Mouse (Mus musculus) MEL (cell line): ENCODE results near the gene Hnrnpu. TPM values are rescaled to one million over a fixed set of nuclear protein-coding genes. Genes with fewer than 3 reads are reported as not detected.

ENCODE experiments used
- DNase-seq: peaks from one replicate; pipeline ENCODE4 v3.0.0; 2011; ENCODE audit warnings: low read depth, low spot score
- H3K27ac ChIP-seq: 2 replicates; pipeline ENCODE4 v1.5.1; 2012; ENCODE audit warnings: low read depth, mild to moderate bottlenecking, control low read depth, low read length, moderate library complexity; ENCODE audit not compliant: control insufficient read depth
- H3K27me3 ChIP-seq, 2 experiments: fragments of 150-350 bp in 1 of 2; sonication (generic) in 1 of 2; 2 replicates each; pipeline ENCODE4 v1.6.1; 2012; ENCODE audit warnings: low read length in 2 of 2, mild to moderate bottlenecking in 2 of 2, improper control_type of control experiment in 1 of 2, moderate library complexity in 1 of 2; ENCODE audit not compliant: insufficient read depth in 2 of 2, control insufficient read depth in 1 of 2
- H3K36me3 ChIP-seq, 2 experiments: 2 replicates each; pipeline ENCODE4 v1.6.1; 2012 to 2014; ENCODE audit warnings: low read length in 2 of 2, improper control_type of control experiment in 1 of 2, inconsistent platforms in 1 of 2, mild to moderate bottlenecking in 1 of 2; ENCODE audit not compliant: insufficient read depth in 2 of 2, control insufficient read depth in 1 of 2
- H3K4me1 ChIP-seq, 2 experiments: fragments of 150-350 bp in 1 of 2; sonication (generic) in 1 of 2; 2 replicates each; pipeline ENCODE4 v1.6.1; 2012; ENCODE audit warnings: low read length in 2 of 2, improper control_type of control experiment in 1 of 2, mild to moderate bottlenecking in 1 of 2; ENCODE audit not compliant: insufficient read depth in 2 of 2, control insufficient read depth in 1 of 2
- H3K4me3 ChIP-seq, 2 experiments: fragments of 150-350 bp in 1 of 2; sonication (generic) in 1 of 2; 2 replicates each; pipeline ENCODE4 v1.5.1; 2012; ENCODE audit warnings: low read depth in 2 of 2, low read length in 2 of 2, mild to moderate bottlenecking in 2 of 2, moderate library complexity in 2 of 2, control low read depth in 1 of 2, improper control_type of control experiment in 1 of 2; ENCODE audit not compliant: control insufficient read depth in 1 of 2, insufficient read depth in 1 of 2
- H3K79me2 ChIP-seq: 2 replicates; pipeline ENCODE4 v1.6.1; 2012; ENCODE audit warnings: mild to moderate bottlenecking, low read length, moderate library complexity; ENCODE audit not compliant: control insufficient read depth, poor library complexity, insufficient read depth
- H3K9ac ChIP-seq: 2 replicates; pipeline ENCODE4 v1.6.1; 2012; ENCODE audit warnings: low read depth, mild to moderate bottlenecking, control low read depth, low read length, moderate library complexity; ENCODE audit not compliant: control insufficient read depth, poor library complexity, severe bottlenecking
- H3K9me3 ChIP-seq: fragments of 150-350 bp; sonication (generic); replicated peaks from 2 replicates; pipeline ENCODE4 v1.6.1; 2012; ENCODE audit warnings: mild to moderate bottlenecking, low read length, improper control_type of control experiment, moderate library complexity; ENCODE audit not compliant: insufficient read depth
- CHD1 ChIP-seq: IDR thresholded peaks from 2 replicates; pipeline ENCODE4 v1.6.1; 2012; ENCODE audit warnings: low read depth, mild to moderate bottlenecking, inconsistent platforms, low read length, improper control_type of control experiment
- E2F4 ChIP-seq: IDR thresholded peaks from 2 replicates; pipeline ENCODE4 v1.6.1; 2011; ENCODE audit warnings: low read depth, low read length, improper control_type of control experiment, borderline replicate concordance
- EP300 ChIP-seq, 2 experiments: IDR thresholded peaks; 2 replicates each; pipeline ENCODE4 v1.6.1; 2011; ENCODE audit warnings: improper control_type of control experiment in 2 of 2, low read length in 2 of 2, low read depth in 1 of 2, mild to moderate bottlenecking in 1 of 2
- ETS1 ChIP-seq: IDR thresholded peaks from 2 replicates; pipeline ENCODE4 v1.6.1; 2012; ENCODE audit warnings: low read depth, mild to moderate bottlenecking, inconsistent platforms, low read length, improper control_type of control experiment, moderate library complexity
- GATA1 ChIP-seq: IDR thresholded peaks from 2 replicates; pipeline ENCODE4 v1.6.1; 2011; ENCODE audit warnings: low read depth, low read length, improper control_type of control experiment
- MAZ ChIP-seq: IDR thresholded peaks from 2 replicates; pipeline ENCODE4 v1.6.1; 2012; ENCODE audit warnings: low read depth, mild to moderate bottlenecking, inconsistent platforms, low read length, improper control_type of control experiment
- MEF2A ChIP-seq: IDR thresholded peaks from 2 replicates; pipeline ENCODE4 v1.6.1; 2014; ENCODE audit warnings: low read depth, mild to moderate bottlenecking, inconsistent platforms, low read length, improper control_type of control experiment; ENCODE audit not compliant: poor library complexity, insufficient replicate concordance, severe bottlenecking; ENCODE audit errors: extremely low read depth
- MYB ChIP-seq: IDR thresholded peaks from 2 replicates; pipeline ENCODE4 v1.6.1; 2011; ENCODE audit warnings: mild to moderate bottlenecking, low read depth, low read length, improper control_type of control experiment
- POLR2A ChIP-seq, 2 experiments: IDR thresholded peaks; 2 replicates each; pipeline ENCODE4 v1.6.1; 2011 to 2012; ENCODE audit warnings: low read length in 2 of 2, mild to moderate bottlenecking in 2 of 2, control low read depth in 1 of 2, improper control_type of control experiment in 1 of 2, low read depth in 1 of 2, moderate library complexity in 1 of 2; ENCODE audit not compliant: control insufficient read depth in 1 of 2, insufficient read depth in 1 of 2, poor library complexity in 1 of 2
- POLR2AphosphoS2 ChIP-seq: IDR thresholded peaks from 2 replicates; pipeline ENCODE4 v1.6.1; 2011; ENCODE audit warnings: low read length, improper control_type of control experiment
- SIN3A ChIP-seq: IDR thresholded peaks from 2 replicates; pipeline ENCODE4 v1.6.1; 2012; ENCODE audit warnings: low read length, improper control_type of control experiment, inconsistent platforms
- SMC3 ChIP-seq: IDR thresholded peaks from 2 replicates; pipeline ENCODE4 v1.6.1; 2011; ENCODE audit warnings: low read depth, low read length, improper control_type of control experiment
- USF1 ChIP-seq: IDR thresholded peaks from 2 replicates; pipeline ENCODE4 v1.6.1; 2014; ENCODE audit warnings: low read depth, mild to moderate bottlenecking, inconsistent platforms, low read length, improper control_type of control experiment, moderate library complexity
- USF2 ChIP-seq, 2 experiments: IDR thresholded peaks; 2 replicates each; pipeline ENCODE4 v1.6.1; 2011 to 2012; ENCODE audit warnings: improper control_type of control experiment in 2 of 2, low read length in 2 of 2, borderline replicate concordance in 1 of 2, inconsistent platforms in 1 of 2, low read depth in 1 of 2, mild to moderate bottlenecking in 1 of 2; ENCODE audit not compliant: insufficient read depth in 1 of 2
- ZC3H11A ChIP-seq: IDR thresholded peaks from 2 replicates; pipeline ENCODE4 v1.6.1; 2012; ENCODE audit warnings: low read depth, mild to moderate bottlenecking, inconsistent platforms, low read length, improper control_type of control experiment
- ZNF384 ChIP-seq: IDR thresholded peaks from 2 replicates; pipeline ENCODE4 v1.6.1; 2012; ENCODE audit warnings: low read depth, mild to moderate bottlenecking, inconsistent platforms, low read length, improper control_type of control experiment
- polyA plus RNA-seq, 2 experiments: library from polyadenylated mRNA; stranded (reverse) in 1 of 2; unstranded in 1 of 2; fragments of >175 nt in 1 of 2; fragments of >200 nt in 1 of 2; gene quantifications; 2 replicates each; pipeline versions ENCODE4 v1.2.1 to v1.2.4; 2012; ENCODE audit warnings: low replicate concordance in 2 of 2, low read depth in 1 of 2; ENCODE audit not compliant: insufficient read length in 2 of 2, insufficient read depth in 1 of 2, missing spikeins in 1 of 2
- total RNA-seq: library from RNA; depleted of rRNA; stranded (reverse); fragments of 300-350 nt; gene quantifications from 2 replicates; pipeline ENCODE4 v1.2.3, GENCODE M21; 2012

Gene Hnrnpu
- total and polyA plus RNA-seq, 3 experiments = 373 to 2,754 (median 789) TPM

GRCm38 (mm10) chr1:178329017-178329416, 8.6 kb downstream of the Hnrnpu start:
- peaks cover 8 to 18% of the 10 kb centered on the region in 2 experiments for H3K4me1 ChIP-seq
- no peak overlapping the region for H3K4me3 ChIP-seq
- peak; percentile 43 for DNase-seq
- H3K27me3 ChIP-seq = no peaks in the 10 kb centered on the region
- H3K27ac ChIP-seq = no peak overlapping the region
- H3K36me3 ChIP-seq = peaks cover 84 to 85% of the 10 kb centered on the region in 2 experiments
- peaks cover 31% of the 10 kb centered on the region for H3K79me2 ChIP-seq
- TF ChIP-seq MEF2A (peak; percentile 46; the same call in 1 of the 2 replicates), E2F4 (no peak), GATA1 (no peak), ETS1 (no peak), MYB (no peak), EP300 (IDR thresholded peaks at IDR 0.05; ENCODE audit: low read depth in 1 of 2, low read length in 2 of 2) (peak in 1 of 2 experiments; percentile 17; a peak in 1 of 4 replicates), ZNF384 (peak; percentile 92), SIN3A (peak; percentile 37; the same call in 1 of the 2 replicates), CHD1 (peak; percentile 43; the same call in 1 of the 2 replicates), USF1 (no peak), POLR2A (IDR thresholded peaks at IDR 0.05; ENCODE audit: control insufficient read depth in 1 of 2, insufficient read depth in 1 of 2, low read depth in 1 of 2, low read length in 2 of 2, poor library complexity in 1 of 2) (no peak)
- H3K9ac ChIP-seq = no peak overlapping the region
- no peaks in the 10 kb centered on the region for H3K9me3 ChIP-seq

- Histone ChIP-seq H3K9me3 (no peaks in the 10 kb centered on the region), H3K79me2 (peaks cover 16% of the 10 kb centered on the region), H3K36me3 (peaks cover 76 to 80% of the 10 kb centered on the region in 2 experiments), H3K9ac (no peak overlapping the region), H3K4me1 (peaks cover 2 to 14% of the 10 kb centered on the region in 2 experiments; a peak in 2 of 4 replicates), H3K27me3 (no peaks in the 10 kb centered on the region), H3K27ac (no peak overlapping the region; the same call in 1 of the 2 replicates), H3K4me3 (no peak overlapping the region)
- DNase-seq = peak; percentile 26
- TF ChIP-seq MAZ (no peak), ZC3H11A (no peak), POLR2AphosphoS2 (peak; percentile 44; the same call in 1 of the 2 replicates)
These were observed 10.6 kb downstream of the Hnrnpu start for GRCm38 (mm10) chr1:178326950-178327349.

- no peak for DNase-seq
- H3K9ac ChIP-seq = no peak overlapping the region
- no peak overlapping the region for H3K4me3 ChIP-seq
- no peak for TF ChIP-seq USF2 (IDR thresholded peaks at IDR 0.05; ENCODE audit: borderline replicate concordance in 1 of 2, insufficient read depth in 1 of 2, low read depth in 1 of 2, low read length in 2 of 2)
- peak in 1 of 2 experiments; percentile 15; a peak in 1 of 4 replicates for TF ChIP-seq POLR2A (IDR thresholded peaks at IDR 0.05; ENCODE audit: control insufficient read depth in 1 of 2, insufficient read depth in 1 of 2, low read depth in 1 of 2, low read length in 2 of 2, poor library complexity in 1 of 2)
- no peak for TF ChIP-seq SMC3
- 0 out of 2 replicates have a peak, but pooled peaks have one; percentile 65 for TF ChIP-seq CHD1
- no peaks in the 10 kb centered on the region for H3K9me3 ChIP-seq
- H3K27ac ChIP-seq = no peak overlapping the region
- H3K27me3 ChIP-seq = no peaks in the 10 kb centered on the region
- H3K79me2 ChIP-seq = peaks cover 11% of the 10 kb centered on the region
- peaks cover 2 to 10% of the 10 kb centered on the region in 2 experiments; a peak in 2 of 4 replicates for H3K4me1 ChIP-seq
- H3K36me3 ChIP-seq = peaks cover 71 to 76% of the 10 kb centered on the region in 2 experiments
These were observed 11.2 kb downstream of the Hnrnpu start for GRCm38 (mm10) chr1:178326357-178326756.
